Mouse (Mus musculus) mouse embryonic stem cell (cell line): ENCODE results near the gene Tmem14c.
"Not testable (repeated sequence)": the region's sequence is repeated elsewhere in the genome, so short reads cannot be mapped to it uniquely, and the experiment has no call there.

Experiments used
- in situ Hi-C, 2 experiments: fragments of 300-500 bp; cut with MboI; formaldehyde crosslinking; loops; 1 replicate in 1 of 2; 3 replicates in 1 of 2; pipeline ENCODE4 v1.14.3; 2019 to 2020; ENCODE audit warnings: low sequenced_read_pairs in 2 of 2, low pct_unique_long_range_greater_than_20kb in 1 of 2, mixed read lengths in 1 of 2; ENCODE audit not compliant: unreplicated experiment in 1 of 2

The Tmem14c gene

DNA sequence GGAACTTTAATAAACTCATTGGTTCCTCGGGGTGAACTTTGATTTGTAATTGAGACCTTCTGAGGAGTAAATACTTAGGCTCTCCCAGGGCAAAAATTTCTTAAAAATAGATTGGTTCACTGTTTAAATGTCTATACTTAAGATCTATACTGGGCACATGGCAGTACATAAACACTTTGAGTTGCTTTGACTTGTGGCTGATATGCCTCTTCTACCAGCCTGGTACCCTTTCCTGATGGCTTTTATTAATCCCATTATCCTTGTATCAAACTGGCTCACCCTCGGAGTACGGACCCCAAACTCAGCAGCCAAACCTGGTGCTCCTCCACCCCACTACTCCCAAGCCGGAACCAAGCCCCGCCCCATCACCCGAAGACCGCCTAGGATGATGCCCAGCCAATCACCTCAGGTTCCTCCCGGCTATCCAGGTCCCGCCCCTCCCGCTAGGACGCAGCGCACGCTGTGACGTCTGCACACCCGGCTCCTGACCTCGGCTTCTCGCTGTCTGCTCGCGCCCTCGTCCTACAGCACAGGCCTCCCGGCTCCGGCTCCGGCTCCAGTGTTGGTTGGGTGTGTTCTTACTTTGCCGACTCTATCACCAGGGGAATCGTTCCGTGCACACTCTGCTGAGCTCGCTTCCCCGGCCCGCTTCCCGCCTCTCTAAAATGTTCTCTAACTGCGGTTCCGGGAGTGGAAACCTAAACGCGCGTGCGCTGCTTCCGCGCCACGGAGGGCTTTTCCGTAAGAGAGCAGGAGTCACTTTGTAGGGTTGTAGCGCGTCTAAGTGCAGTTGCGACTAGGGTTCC is at the start of gene Tmem14c:
Gene Tmem14c, plus strand, starts transcription at position 464 of the 806 bp plus-strand sequence.
- in situ Hi-C loops, result loop anchor here in 1 of 2 experiments (25.0 kb wide), 1 partner anchor 221 kb away; the partner anchor contains the start of gene Smim13

- in situ Hi-C loops, result no loop called here
Observed at GRCm38 (mm10) chr13:40967609-40968008, 48.5 kb upstream of the Tmem14c start.

GRCm38 (mm10) chr13:40968564-40968963 is 47.5 kb upstream of the Tmem14c start:
- in situ Hi-C loops, result no loop called here

- in situ Hi-C loops, result no loop called here
Observed at GRCm38 (mm10) chr13:40969761-40970390, 46.2 kb upstream of the Tmem14c start.

DNA sequence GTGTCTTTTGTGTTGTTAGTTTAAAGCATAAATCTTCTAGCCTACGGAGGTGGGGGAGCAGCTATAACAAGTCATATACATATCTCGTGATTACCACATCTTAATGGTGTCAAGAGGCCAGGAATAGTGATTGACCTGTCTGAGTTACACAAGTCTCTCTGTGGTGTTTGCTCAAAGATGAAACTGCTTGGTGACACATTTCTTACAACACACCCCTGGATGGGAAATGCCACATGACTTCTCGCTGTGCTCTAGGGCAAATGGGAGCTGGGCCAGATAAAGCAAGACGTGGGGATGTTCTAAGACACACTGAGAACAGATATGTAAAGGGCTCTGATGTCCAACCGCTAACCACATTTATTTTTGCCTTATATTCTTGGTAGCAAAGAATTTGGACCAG is 44.8 kb upstream of the Tmem14c start:
- in situ Hi-C loops, result no loop called here

- in situ Hi-C loops, result no loop called here
Observed at GRCm38 (mm10) chr13:40971831-40972230, 44.3 kb upstream of the Tmem14c start.

- in situ Hi-C loops, result no loop called here
Observed at GRCm38 (mm10) chr13:40972976-40973375, 43.1 kb upstream of the Tmem14c start.

DNA sequence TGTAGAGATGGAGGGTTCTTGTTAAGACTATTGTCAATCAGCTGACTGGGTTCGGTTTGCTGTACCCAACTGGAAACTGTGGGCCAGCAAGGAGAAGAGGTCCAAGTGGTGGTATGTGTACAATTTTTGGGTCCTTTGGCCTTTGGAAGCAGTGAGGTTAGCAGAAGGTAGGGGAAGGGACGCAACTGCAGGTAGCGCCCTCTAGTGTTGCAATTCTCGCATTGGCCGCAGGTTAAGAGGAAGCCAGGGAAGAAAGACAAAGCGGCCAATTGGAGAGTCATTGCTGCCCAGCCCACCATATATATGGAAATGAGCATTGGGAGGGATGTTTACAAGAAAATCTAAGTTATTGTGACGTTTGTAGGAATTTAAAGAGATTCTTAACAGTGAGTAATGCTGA is 38.5 kb upstream of the Tmem14c start:
- in situ Hi-C loops, result no loop called here

- in situ Hi-C loops, result no loop called here
Observed at GRCm38 (mm10) chr13:40978652-40979051, 37.4 kb upstream of the Tmem14c start.

DNA sequence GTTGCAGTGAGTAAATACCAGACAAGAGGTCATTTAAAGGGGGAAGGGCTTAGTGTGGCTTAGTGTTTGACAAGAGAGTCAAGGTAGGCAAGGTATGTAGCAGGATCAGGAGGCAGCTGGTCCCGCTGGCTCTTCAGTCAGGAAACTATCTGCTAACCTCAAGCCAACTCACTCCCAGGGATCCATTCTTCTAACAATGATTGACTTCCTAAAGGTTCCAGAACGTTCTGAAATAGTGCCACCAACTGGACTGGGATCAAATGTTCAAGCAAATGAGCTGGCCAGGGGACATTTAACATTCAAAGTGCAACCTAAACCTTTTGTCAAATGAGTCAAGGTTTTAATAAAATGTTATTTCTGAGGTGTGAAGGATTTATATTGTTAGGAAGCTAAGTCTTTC is 36.8 kb upstream of the Tmem14c start:
- in situ Hi-C loops, result no loop called here

DNA sequence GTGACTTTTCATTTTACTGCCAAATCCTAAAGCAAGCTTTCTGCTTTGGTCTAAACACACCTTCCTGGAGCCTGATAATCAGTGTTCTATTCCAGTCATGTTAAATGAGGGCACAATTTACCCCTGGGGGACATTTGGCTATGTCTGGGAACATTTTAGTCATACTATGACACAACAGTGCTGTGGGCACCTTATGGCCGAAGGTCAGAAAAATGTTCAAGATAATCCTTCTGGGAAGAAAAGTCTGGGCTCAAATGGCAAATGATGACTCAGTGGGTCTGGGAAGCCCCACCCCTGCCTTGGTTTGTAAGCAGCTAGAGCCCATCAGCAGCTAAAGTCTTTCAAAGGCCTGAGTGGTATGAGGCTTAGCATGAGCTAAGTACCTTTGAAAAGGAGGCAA is 33.3 kb upstream of the Tmem14c start:
- in situ Hi-C loops, result loop anchor here in 1 of 2 experiments (10.0 kb wide), 1 partner anchor 138 kb away; no protein-coding TSS in a partner anchor

GRCm38 (mm10) chr13:40986081-40986480 is 30.0 kb upstream of the Tmem14c start:
- in situ Hi-C loops, result loop anchor here in 1 of 2 experiments (10.0 kb wide), 1 partner anchor 141 kb away; no protein-coding TSS in a partner anchor

- in situ Hi-C loops, result loop anchor here in 1 of 2 experiments (10.0 kb wide), 1 partner anchor 143 kb away; no protein-coding TSS in a partner anchor
Observed at GRCm38 (mm10) chr13:40987608-40988303, 28.3 kb upstream of the Tmem14c start.

DNA sequence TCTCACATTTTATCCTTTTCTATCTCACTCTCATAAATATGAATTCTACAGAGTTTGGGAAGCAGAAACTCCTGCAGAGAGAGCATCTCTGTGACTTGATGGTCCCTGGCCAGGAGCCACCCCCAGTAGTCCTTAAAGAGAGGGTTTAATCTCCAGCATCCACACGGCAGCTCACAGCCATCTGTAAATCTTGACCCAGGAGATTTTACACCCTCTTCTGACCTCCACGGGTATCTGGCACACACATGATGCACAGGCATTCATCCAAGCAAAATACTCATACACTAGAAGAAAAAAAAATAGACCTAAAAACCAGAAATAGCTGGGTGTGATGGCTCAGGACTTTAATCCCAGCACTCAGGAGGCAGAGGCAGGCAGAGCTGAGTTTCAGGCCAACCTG is 27.7 kb upstream of the Tmem14c start:
- in situ Hi-C loops, result loop anchor here in 1 of 2 experiments (10.0 kb wide), 1 partner anchor 144 kb away; no protein-coding TSS in a partner anchor

- in situ Hi-C loops, result no loop called here
Observed at GRCm38 (mm10) chr13:40994487-40995263, 21.4 kb upstream of the Tmem14c start.

DNA sequence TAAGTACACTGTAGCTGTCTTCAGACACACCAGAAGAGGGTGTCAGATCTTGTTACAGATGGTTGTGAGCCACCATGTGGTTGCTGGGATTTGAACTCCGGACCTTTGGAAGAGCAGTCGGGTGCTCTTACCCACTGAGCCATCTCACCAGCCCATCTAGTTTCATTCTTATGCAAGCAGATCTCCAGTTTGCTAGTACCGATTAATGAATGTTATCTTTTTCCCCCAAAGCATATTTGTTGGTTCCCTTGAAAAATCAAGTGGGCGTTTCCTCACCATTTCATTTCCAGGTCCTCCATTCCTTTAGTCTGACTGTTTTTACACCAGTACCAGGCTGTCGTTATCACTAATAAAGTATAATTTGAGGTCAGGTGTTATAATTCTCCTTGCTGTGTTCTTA is 17.6 kb upstream of the Tmem14c start:
- in situ Hi-C loops, result not testable (repeated sequence)

GRCm38 (mm10) chr13:41000140-41000925 is 15.8 kb upstream of the Tmem14c start:
- in situ Hi-C loops, result loop anchor here in 1 of 2 experiments (10.0 to 25.0 kb wide), 2 partner anchors 156 to 237 kb away; partner anchors contain the start of gene Smim13
